Mouse (Mus musculus): ENCODE data around the gene Ipo4. TPM values are rescaled to one million over a fixed set of nuclear protein-coding genes. Genes with fewer than 3 reads are reported as not detected.

Gene Ipo4
- polyA plus RNA-seq, 1 experiment from 2014 or later: 1.1 TPM

Other genes starting within 250 kb of the Ipo4 start
- gene Dhrs4, start 157.2 kb downstream of the Ipo4 start, polyA plus RNA-seq (2014; fragmentation: Illumina TruSeq; extraction: RNeasy Lipid Tissue Mini Kit (QIAGEN cat#74804); ENCODE audit: low replicate concordance): 120 TPM
- not detected for gene Carmil3, start 145.3 kb downstream of the Ipo4 start, polyA plus RNA-seq (2014; fragmentation: Illumina TruSeq; extraction: RNeasy Lipid Tissue Mini Kit (QIAGEN cat#74804); ENCODE audit: low replicate concordance)
- gene Cpne6, start 125.5 kb downstream of the Ipo4 start, polyA plus RNA-seq (2014; fragmentation: Illumina TruSeq; extraction: RNeasy Lipid Tissue Mini Kit (QIAGEN cat#74804); ENCODE audit: low replicate concordance): not detected
- gene Nrl, start 111.0 kb downstream of the Ipo4 start, polyA plus RNA-seq (2014; fragmentation: Illumina TruSeq; extraction: RNeasy Lipid Tissue Mini Kit (QIAGEN cat#74804); ENCODE audit: low replicate concordance): not detected
- gene Pck2, start 95.7 kb downstream of the Ipo4 start, polyA plus RNA-seq (2014; fragmentation: Illumina TruSeq; extraction: RNeasy Lipid Tissue Mini Kit (QIAGEN cat#74804); ENCODE audit: low replicate concordance): 3.2 TPM
- 15.6 TPM for gene Dcaf11, start 76.0 kb downstream of the Ipo4 start, polyA plus RNA-seq (2014; fragmentation: Illumina TruSeq; extraction: RNeasy Lipid Tissue Mini Kit (QIAGEN cat#74804); ENCODE audit: low replicate concordance)
- gene A730061H03Rik, start 75.6 kb downstream of the Ipo4 start, polyA plus RNA-seq (2014; fragmentation: Illumina TruSeq; extraction: RNeasy Lipid Tissue Mini Kit (QIAGEN cat#74804); ENCODE audit: low replicate concordance): not detected
- gene Fitm1, start 60.3 kb downstream of the Ipo4 start, polyA plus RNA-seq (2014; fragmentation: Illumina TruSeq; extraction: RNeasy Lipid Tissue Mini Kit (QIAGEN cat#74804); ENCODE audit: low replicate concordance): not detected
- 223 TPM for gene Psme1, start 57.8 kb downstream of the Ipo4 start, polyA plus RNA-seq (2014; fragmentation: Illumina TruSeq; extraction: RNeasy Lipid Tissue Mini Kit (QIAGEN cat#74804); ENCODE audit: low replicate concordance)
- gene Emc9, start 50.7 kb downstream of the Ipo4 start, polyA plus RNA-seq (2014; fragmentation: Illumina TruSeq; extraction: RNeasy Lipid Tissue Mini Kit (QIAGEN cat#74804); ENCODE audit: low replicate concordance): 10.6 TPM
- 276 TPM for gene Psme2, start 44.8 kb downstream of the Ipo4 start, polyA plus RNA-seq (2014; fragmentation: Illumina TruSeq; extraction: RNeasy Lipid Tissue Mini Kit (QIAGEN cat#74804); ENCODE audit: low replicate concordance)
- gene Rnf31, start 44.2 kb downstream of the Ipo4 start, polyA plus RNA-seq (2014; fragmentation: Illumina TruSeq; extraction: RNeasy Lipid Tissue Mini Kit (QIAGEN cat#74804); ENCODE audit: low replicate concordance): 4.8 TPM
- 60.3 TPM for gene Irf9, start 32.4 kb downstream of the Ipo4 start, polyA plus RNA-seq (2014; fragmentation: Illumina TruSeq; extraction: RNeasy Lipid Tissue Mini Kit (QIAGEN cat#74804); ENCODE audit: low replicate concordance)
- 2.0 TPM for gene Rec8, start 17.9 kb downstream of the Ipo4 start, polyA plus RNA-seq (2014; fragmentation: Illumina TruSeq; extraction: RNeasy Lipid Tissue Mini Kit (QIAGEN cat#74804); ENCODE audit: low replicate concordance)
- gene Gm49378, start 1.9 kb upstream of the Ipo4 start, polyA plus RNA-seq (2014; fragmentation: Illumina TruSeq; extraction: RNeasy Lipid Tissue Mini Kit (QIAGEN cat#74804); ENCODE audit: low replicate concordance): 0.89 TPM
- 46.5 TPM for gene Tm9sf1, start 7.8 kb upstream of the Ipo4 start, polyA plus RNA-seq (2014; fragmentation: Illumina TruSeq; extraction: RNeasy Lipid Tissue Mini Kit (QIAGEN cat#74804); ENCODE audit: low replicate concordance)
- gene Tssk4, start 14.2 kb upstream of the Ipo4 start, polyA plus RNA-seq (2014; fragmentation: Illumina TruSeq; extraction: RNeasy Lipid Tissue Mini Kit (QIAGEN cat#74804); ENCODE audit: low replicate concordance): not detected
- 29.1 TPM for gene Mdp1, start 24.6 kb upstream of the Ipo4 start, polyA plus RNA-seq (2014; fragmentation: Illumina TruSeq; extraction: RNeasy Lipid Tissue Mini Kit (QIAGEN cat#74804); ENCODE audit: low replicate concordance)
- gene Gmpr2, start 36.0 kb upstream of the Ipo4 start, polyA plus RNA-seq (2014; fragmentation: Illumina TruSeq; extraction: RNeasy Lipid Tissue Mini Kit (QIAGEN cat#74804); ENCODE audit: low replicate concordance): 19.7 TPM
- gene Nedd8, start 36.2 kb upstream of the Ipo4 start, polyA plus RNA-seq (2014; fragmentation: Illumina TruSeq; extraction: RNeasy Lipid Tissue Mini Kit (QIAGEN cat#74804); ENCODE audit: low replicate concordance): 16.8 TPM
- 15.6 TPM for gene Tinf2, start 45.9 kb upstream of the Ipo4 start, polyA plus RNA-seq (2014; fragmentation: Illumina TruSeq; extraction: RNeasy Lipid Tissue Mini Kit (QIAGEN cat#74804); ENCODE audit: low replicate concordance)
- not detected for gene Tgm1, start 78.0 kb upstream of the Ipo4 start, polyA plus RNA-seq (2014; fragmentation: Illumina TruSeq; extraction: RNeasy Lipid Tissue Mini Kit (QIAGEN cat#74804); ENCODE audit: low replicate concordance)
- gene Rabggta, start 86.3 kb upstream of the Ipo4 start, polyA plus RNA-seq (2014; fragmentation: Illumina TruSeq; extraction: RNeasy Lipid Tissue Mini Kit (QIAGEN cat#74804); ENCODE audit: low replicate concordance): 0.33 TPM
- gene Dhrs1, start 109.7 kb upstream of the Ipo4 start, polyA plus RNA-seq (2014; fragmentation: Illumina TruSeq; extraction: RNeasy Lipid Tissue Mini Kit (QIAGEN cat#74804); ENCODE audit: low replicate concordance): 110 TPM
- gene Nop9, start 109.7 kb upstream of the Ipo4 start, polyA plus RNA-seq (2014; fragmentation: Illumina TruSeq; extraction: RNeasy Lipid Tissue Mini Kit (QIAGEN cat#74804); ENCODE audit: low replicate concordance): 4.2 TPM
- gene Cideb, start 122.5 kb upstream of the Ipo4 start, polyA plus RNA-seq (2014; fragmentation: Illumina TruSeq; extraction: RNeasy Lipid Tissue Mini Kit (QIAGEN cat#74804); ENCODE audit: low replicate concordance): 9.8 TPM
- 3.6 TPM for gene Ltb4r2, start 125.5 kb upstream of the Ipo4 start, polyA plus RNA-seq (2014; fragmentation: Illumina TruSeq; extraction: RNeasy Lipid Tissue Mini Kit (QIAGEN cat#74804); ENCODE audit: low replicate concordance)
- gene Ltb4r1, start 130.0 kb upstream of the Ipo4 start, polyA plus RNA-seq (2014; fragmentation: Illumina TruSeq; extraction: RNeasy Lipid Tissue Mini Kit (QIAGEN cat#74804); ENCODE audit: low replicate concordance): not detected
- gene Adcy4, start 148.1 kb upstream of the Ipo4 start, polyA plus RNA-seq (2014; fragmentation: Illumina TruSeq; extraction: RNeasy Lipid Tissue Mini Kit (QIAGEN cat#74804); ENCODE audit: low replicate concordance): 0.15 TPM
- gene Ripk3, start 152.9 kb upstream of the Ipo4 start, polyA plus RNA-seq (2014; fragmentation: Illumina TruSeq; extraction: RNeasy Lipid Tissue Mini Kit (QIAGEN cat#74804); ENCODE audit: low replicate concordance): 1.9 TPM
- gene Nfatc4, start 187.2 kb upstream of the Ipo4 start, polyA plus RNA-seq (2014; fragmentation: Illumina TruSeq; extraction: RNeasy Lipid Tissue Mini Kit (QIAGEN cat#74804); ENCODE audit: low replicate concordance): 0.52 TPM
- 0.15 TPM for gene Nynrin, start 218.1 kb upstream of the Ipo4 start, polyA plus RNA-seq (2014; fragmentation: Illumina TruSeq; extraction: RNeasy Lipid Tissue Mini Kit (QIAGEN cat#74804); ENCODE audit: low replicate concordance)
- 0.15 TPM for gene Cbln3, start 248.4 kb upstream of the Ipo4 start, polyA plus RNA-seq (2014; fragmentation: Illumina TruSeq; extraction: RNeasy Lipid Tissue Mini Kit (QIAGEN cat#74804); ENCODE audit: low replicate concordance)
- 37.8 TPM for gene Khnyn, start 249.0 kb upstream of the Ipo4 start, polyA plus RNA-seq (2014; fragmentation: Illumina TruSeq; extraction: RNeasy Lipid Tissue Mini Kit (QIAGEN cat#74804); ENCODE audit: low replicate concordance)